Mouse (Mus musculus): ENCODE data around the gene Prdx1. TPM values are rescaled to one million over a fixed set of nuclear protein-coding genes. Genes with fewer than 3 reads are reported as not detected.
"Not testable (repeated sequence)": the region's sequence is repeated elsewhere in the genome, so short reads cannot be mapped to it uniquely, and the experiment has no call there.

The Prdx1 gene
- polyA plus RNA-seq, 1 experiment from 2014 or later = 1,268 TPM

DNA sequence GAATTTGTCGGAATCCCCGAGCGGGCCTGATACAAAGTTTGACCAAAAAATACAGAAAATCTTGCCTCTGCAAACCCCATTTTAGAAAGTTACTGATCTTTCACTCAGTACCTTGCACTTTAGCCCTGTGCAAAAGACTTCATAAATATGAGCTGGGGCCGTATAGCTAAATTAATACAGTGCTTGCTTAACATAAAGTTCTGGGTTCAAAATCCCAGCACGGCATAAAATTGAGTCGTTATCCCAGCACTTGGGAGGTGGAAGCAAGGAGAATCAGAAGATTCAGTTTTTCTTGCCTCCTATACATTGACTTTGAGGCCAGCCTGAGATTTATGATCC is 33.6 kb upstream of the Prdx1 start:
- Histone ChIP-seq H3K4me2 (ENCODE audit: low read length) (peak overlapping the region; percentile 79), H3K36me3 (ENCODE audit: control insufficient read depth, insufficient read depth, low read length) (peaks cover 26% of the 10 kb centered on the region), H3K4me1 (replicated peaks; ENCODE audit: control insufficient read depth, insufficient read depth, low read length) (peaks cover 7% of the 10 kb centered on the region), H3K27me3 (replicated peaks; ENCODE audit: control insufficient read depth, insufficient read depth, low read length) (no peaks in the 10 kb centered on the region), H3K9me3 (ENCODE audit: control insufficient read depth, low read length) (no peaks in the 10 kb centered on the region), H3K27ac (ENCODE audit: low read depth) (peak overlapping the region; percentile 92), H3K4me3 (ENCODE audit: low read depth, low read length) (peak overlapping the region; percentile 87), H3K9ac (ENCODE audit: low read length) (peak overlapping the region; percentile 94)
- no peak for DNase-seq (ENCODE audit: low spot score)
- 12% methylated on average over 6 of the region's 6 CpGs for WGBS
- ATAC-seq (replicated peaks; ENCODE audit: low FRiP score, low TSS enrichment, low read depth) = no peak

DNA sequence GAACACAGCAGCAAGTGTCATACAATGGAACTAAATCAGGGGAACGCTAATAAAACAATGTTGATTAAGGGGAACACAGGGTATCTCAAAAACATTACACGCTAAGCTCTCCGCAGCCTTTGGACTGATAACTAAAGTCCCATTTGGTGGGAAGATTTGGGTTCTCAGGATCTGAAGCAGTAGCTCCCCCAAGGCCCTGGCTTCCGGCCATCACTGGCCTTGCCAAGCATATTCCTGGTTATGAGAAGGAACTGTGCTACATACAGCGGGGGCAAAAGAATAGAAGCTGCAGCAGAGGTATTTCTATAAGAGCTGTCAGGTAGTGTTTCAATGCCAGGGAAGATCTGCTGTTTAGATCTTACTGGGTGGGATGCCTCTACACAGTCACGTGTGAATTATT is 32.1 kb upstream of the Prdx1 start:
- DNase-seq (ENCODE audit: low spot score) (no peak), ATAC-seq (replicated peaks; ENCODE audit: low FRiP score, low TSS enrichment, low read depth) (no peak)
- Histone ChIP-seq H3K4me1 (replicated peaks; ENCODE audit: control insufficient read depth, insufficient read depth, low read length) (peaks cover 7% of the 10 kb centered on the region), H3K27ac (ENCODE audit: low read depth) (no peak overlapping the region), H3K36me3 (ENCODE audit: control insufficient read depth, insufficient read depth, low read length) (0 out of 2 replicates have a peak, but pooled peaks cover 12% of the 10 kb centered on the region), H3K4me3 (ENCODE audit: low read depth, low read length) (no peak overlapping the region), H3K9me3 (ENCODE audit: control insufficient read depth, low read length) (no peaks in the 10 kb centered on the region), H3K27me3 (replicated peaks; ENCODE audit: control insufficient read depth, insufficient read depth, low read length) (no peaks in the 10 kb centered on the region), H3K4me2 (ENCODE audit: low read length) (no peak overlapping the region), H3K9ac (ENCODE audit: low read length) (no peak overlapping the region)
- WGBS = 85% methylated on average over 6 of the region's 6 CpGs

DNA sequence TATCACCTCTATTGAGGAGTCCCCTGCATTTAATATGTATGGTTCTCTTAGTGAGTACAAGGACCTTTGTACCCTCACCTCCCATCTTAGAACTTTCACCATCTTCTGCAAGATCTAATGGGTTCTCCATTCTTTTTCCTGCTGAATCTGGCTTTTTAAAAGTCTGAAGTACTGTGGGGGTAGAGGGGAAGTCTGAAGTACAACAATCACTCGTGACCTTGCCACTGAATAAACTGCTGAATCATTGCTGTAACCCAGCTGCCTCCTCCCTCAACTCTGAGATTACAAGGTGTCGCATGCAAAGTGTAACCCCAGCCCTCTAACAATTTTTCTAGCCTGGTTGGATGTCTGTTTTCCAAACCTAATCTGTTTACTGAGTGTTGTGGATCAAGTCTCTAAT is 30.2 kb upstream of the Prdx1 start:
- WGBS = 60% methylated on average over 2 of the region's 2 CpGs
- Histone ChIP-seq H3K27me3 (replicated peaks; ENCODE audit: control insufficient read depth, insufficient read depth, low read length) (no peaks in the 10 kb centered on the region), H3K9ac (ENCODE audit: low read length) (no peak overlapping the region)

DNA sequence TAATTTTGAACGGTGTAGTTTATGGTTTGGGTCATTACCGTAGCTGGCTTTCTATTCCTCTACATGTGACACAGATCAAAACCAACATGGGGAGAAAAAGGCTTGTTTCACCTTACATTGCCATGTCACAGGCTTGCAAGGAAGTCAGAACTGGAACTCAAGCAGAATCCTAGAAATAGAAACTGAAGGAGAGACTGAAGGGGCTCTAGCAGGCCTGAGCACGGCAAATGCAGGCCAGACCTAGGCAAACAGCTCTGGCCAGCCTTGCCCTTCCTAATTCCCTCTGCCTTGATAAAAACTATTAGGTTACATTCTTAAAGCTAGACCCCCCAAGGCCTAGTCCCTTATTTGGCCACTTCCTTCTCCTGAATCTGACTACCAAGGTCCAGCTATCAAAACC is 29.7 kb upstream of the Prdx1 start:
- Histone ChIP-seq H3K36me3 (ENCODE audit: control insufficient read depth, insufficient read depth, low read length) (no peaks in the 10 kb centered on the region), H3K9ac (ENCODE audit: low read length) (no peak overlapping the region), H3K4me2 (ENCODE audit: low read length) (no peak overlapping the region), H3K27me3 (replicated peaks; ENCODE audit: control insufficient read depth, insufficient read depth, low read length) (no peaks in the 10 kb centered on the region), H3K4me1 (replicated peaks; ENCODE audit: control insufficient read depth, insufficient read depth, low read length) (no peaks in the 10 kb centered on the region), H3K4me3 (ENCODE audit: low read depth, low read length) (no peak overlapping the region), H3K27ac (ENCODE audit: low read depth) (no peak overlapping the region), H3K9me3 (ENCODE audit: control insufficient read depth, low read length) (no peaks in the 10 kb centered on the region)
- 71% methylated on average over 3 of the region's 3 CpGs for WGBS
- DNase-seq (ENCODE audit: low spot score) = no peak
- ATAC-seq (replicated peaks; ENCODE audit: low FRiP score, low TSS enrichment, low read depth) = no peak

More for the DNA sequence above, 30.2 kb upstream of the Prdx1 start:
- Histone ChIP-seq H3K4me2 (ENCODE audit: low read length) (no peak overlapping the region), H3K4me1 (replicated peaks; ENCODE audit: control insufficient read depth, insufficient read depth, low read length) (peaks cover 2% of the 10 kb centered on the region), H3K9me3 (ENCODE audit: control insufficient read depth, low read length) (no peaks in the 10 kb centered on the region), H3K36me3 (ENCODE audit: control insufficient read depth, insufficient read depth, low read length) (no peaks in the 10 kb centered on the region), H3K4me3 (ENCODE audit: low read depth, low read length) (no peak overlapping the region), H3K27ac (ENCODE audit: low read depth) (no peak overlapping the region)
- DNase-seq (ENCODE audit: low spot score) (no peak), ATAC-seq (replicated peaks; ENCODE audit: low FRiP score, low TSS enrichment, low read depth) (no peak)

DNA sequence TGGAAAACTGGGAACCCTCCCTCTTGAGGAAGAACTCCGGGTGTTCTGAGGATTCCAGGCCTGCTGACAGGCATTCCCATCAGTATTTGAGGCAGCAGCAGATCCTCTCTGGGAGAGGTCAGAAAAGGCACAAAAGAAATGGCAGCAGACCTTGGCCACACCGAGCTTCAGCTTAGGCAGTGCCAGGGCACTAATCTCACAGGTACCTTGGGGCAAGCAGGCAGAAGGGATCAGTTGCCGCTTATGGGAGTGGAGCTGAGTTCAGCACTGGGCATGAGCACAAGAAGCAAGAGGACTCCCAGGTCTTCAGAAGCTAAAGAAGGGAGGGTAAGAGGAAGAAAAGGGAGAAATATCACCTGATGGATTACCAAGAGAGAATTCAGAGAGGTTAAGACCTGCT is 27.4 kb upstream of the Prdx1 start:
- H3K9me3 ChIP-seq (ENCODE audit: control insufficient read depth, low read length) = no peaks in the 10 kb centered on the region
- WGBS = 50% methylated on average over 3 of the region's 3 CpGs
- no peaks in the 10 kb centered on the region for H3K27me3 ChIP-seq (replicated peaks; ENCODE audit: control insufficient read depth, insufficient read depth, low read length)
- H3K36me3 ChIP-seq (ENCODE audit: control insufficient read depth, insufficient read depth, low read length) = no peaks in the 10 kb centered on the region
- no peaks in the 10 kb centered on the region for H3K4me1 ChIP-seq (replicated peaks; ENCODE audit: control insufficient read depth, insufficient read depth, low read length)
- H3K4me2 ChIP-seq (ENCODE audit: low read length) = no peak overlapping the region
- DNase-seq (ENCODE audit: low spot score) (no peak), ATAC-seq (replicated peaks; ENCODE audit: low FRiP score, low TSS enrichment, low read depth) (no peak)
- H3K27ac ChIP-seq (ENCODE audit: low read depth) = no peak overlapping the region
- no peak overlapping the region for H3K4me3 ChIP-seq (ENCODE audit: low read depth, low read length)
- no peak overlapping the region for H3K9ac ChIP-seq (ENCODE audit: low read length)

DNA sequence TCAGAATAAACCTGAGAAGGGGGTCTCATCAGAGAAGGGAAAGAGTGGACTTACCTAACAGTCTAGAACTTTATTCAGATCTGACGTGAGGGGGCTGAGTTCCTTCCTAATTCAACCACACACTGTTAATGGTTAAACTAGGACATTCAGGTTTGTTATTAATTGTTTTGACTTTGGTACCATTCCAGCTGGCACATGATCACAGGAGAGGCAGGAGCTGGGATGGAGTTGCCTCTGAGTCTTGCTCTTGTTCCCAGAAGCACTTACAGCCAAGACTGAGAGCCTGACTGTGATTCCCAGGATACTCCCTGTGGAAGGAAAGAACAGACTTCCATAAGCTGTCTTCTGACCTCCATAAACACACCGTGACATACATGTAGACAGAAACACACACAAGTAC is 25.9 kb upstream of the Prdx1 start:
- Histone ChIP-seq H3K9me3 (ENCODE audit: control insufficient read depth, low read length) (no peaks in the 10 kb centered on the region), H3K27ac (ENCODE audit: low read depth) (no peak overlapping the region), H3K9ac (ENCODE audit: low read length) (no peak overlapping the region), H3K27me3 (replicated peaks; ENCODE audit: control insufficient read depth, insufficient read depth, low read length) (no peaks in the 10 kb centered on the region), H3K4me2 (ENCODE audit: low read length) (no peak overlapping the region), H3K4me1 (replicated peaks; ENCODE audit: control insufficient read depth, insufficient read depth, low read length) (no peaks in the 10 kb centered on the region), H3K4me3 (ENCODE audit: low read depth, low read length) (no peak overlapping the region), H3K36me3 (ENCODE audit: control insufficient read depth, insufficient read depth, low read length) (no peaks in the 10 kb centered on the region)
- WGBS = 60% methylated on average over 2 of the region's 2 CpGs
- ATAC-seq (replicated peaks; ENCODE audit: low FRiP score, low TSS enrichment, low read depth) (no peak), DNase-seq (ENCODE audit: low spot score) (no peak)

DNA sequence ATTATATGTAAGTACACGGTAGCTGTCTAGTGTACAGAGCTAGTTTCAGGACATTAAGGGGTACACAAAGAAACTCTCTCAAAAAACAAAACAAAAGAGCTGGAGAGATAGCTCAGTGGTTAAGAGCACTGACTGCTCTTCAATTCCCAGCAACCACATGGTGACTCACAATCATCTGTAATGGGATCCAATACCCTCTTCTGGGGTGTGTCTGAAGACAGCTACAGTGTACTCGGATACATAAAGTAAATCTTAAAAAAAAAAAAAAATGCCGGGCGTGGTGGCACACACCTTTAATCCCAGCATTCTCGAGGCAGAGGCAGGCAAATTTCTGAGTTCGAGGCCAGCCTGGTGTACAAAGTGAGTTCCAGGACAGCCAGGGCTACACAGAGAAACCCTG is 25.4 kb upstream of the Prdx1 start:
- H3K4me2 ChIP-seq (ENCODE audit: low read length); ATAC-seq (replicated peaks; ENCODE audit: low FRiP score, low TSS enrichment, low read depth); H3K36me3 ChIP-seq (ENCODE audit: control insufficient read depth, insufficient read depth, low read length); DNase-seq (ENCODE audit: low spot score); H3K4me3 ChIP-seq (ENCODE audit: low read depth, low read length); H3K27me3 ChIP-seq (replicated peaks; ENCODE audit: control insufficient read depth, insufficient read depth, low read length); H3K27ac ChIP-seq (ENCODE audit: low read depth); H3K4me1 ChIP-seq (replicated peaks; ENCODE audit: control insufficient read depth, insufficient read depth, low read length); H3K9me3 ChIP-seq (ENCODE audit: control insufficient read depth, low read length); H3K9ac ChIP-seq (ENCODE audit: low read length): not testable (repeated sequence)
- WGBS = 77% methylated on average over 6 of the region's 6 CpGs

DNA sequence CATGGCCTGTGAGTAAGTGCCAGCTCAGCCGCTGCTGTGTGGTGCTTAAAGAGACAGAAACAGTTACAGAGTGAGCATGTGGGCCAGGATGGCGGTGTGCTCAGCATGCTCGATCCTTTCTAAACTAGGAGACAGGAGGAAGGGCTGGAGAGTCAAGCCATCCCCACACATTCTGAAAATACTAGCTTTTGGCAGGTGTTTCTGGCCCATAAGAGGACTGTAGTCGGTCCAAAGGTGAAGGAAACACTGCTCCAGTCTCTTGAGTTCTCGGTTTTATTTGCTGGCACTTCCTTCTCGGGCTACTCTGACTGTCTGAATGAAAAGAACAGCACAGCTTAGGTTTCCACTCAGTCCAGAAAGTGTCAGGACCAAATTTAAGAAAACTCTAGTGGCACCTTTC is 24.5 kb upstream of the Prdx1 start:
- WGBS = 67% methylated on average over 6 of the region's 6 CpGs
- H3K4me3 ChIP-seq (ENCODE audit: low read depth, low read length) = no peak overlapping the region
- no peak overlapping the region for H3K27ac ChIP-seq (ENCODE audit: low read depth)
- ATAC-seq (replicated peaks; ENCODE audit: low FRiP score, low TSS enrichment, low read depth) = no peak
- H3K4me2 ChIP-seq (ENCODE audit: low read length) = no peak overlapping the region
- DNase-seq (ENCODE audit: low spot score) = no peak
- no peaks in the 10 kb centered on the region for H3K9me3 ChIP-seq (ENCODE audit: control insufficient read depth, low read length)
- no peaks in the 10 kb centered on the region for H3K27me3 ChIP-seq (replicated peaks; ENCODE audit: control insufficient read depth, insufficient read depth, low read length)
- no peak overlapping the region for H3K9ac ChIP-seq (ENCODE audit: low read length)
- H3K36me3 ChIP-seq (ENCODE audit: control insufficient read depth, insufficient read depth, low read length) = no peaks in the 10 kb centered on the region
- H3K4me1 ChIP-seq (replicated peaks; ENCODE audit: control insufficient read depth, insufficient read depth, low read length) = no peaks in the 10 kb centered on the region

DNA sequence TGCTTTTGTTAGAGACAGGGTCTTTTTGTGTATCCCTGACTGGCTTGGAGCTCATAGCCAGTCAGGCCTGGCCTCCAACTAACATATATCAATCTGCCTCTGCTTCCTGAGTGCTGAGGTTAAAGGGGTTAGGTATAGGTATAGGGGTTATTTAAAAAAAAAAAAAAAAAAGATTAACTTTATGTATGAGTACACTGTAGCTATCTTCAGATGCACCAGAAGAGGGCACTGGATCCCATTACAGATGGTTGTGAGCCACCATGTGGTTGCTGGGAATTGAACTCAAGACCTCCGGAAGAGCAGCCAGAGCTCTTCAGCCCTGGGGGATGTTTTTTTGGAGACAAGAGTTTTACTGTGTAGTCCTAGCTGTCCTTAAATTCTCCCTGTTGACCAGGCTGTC is 23.3 kb upstream of the Prdx1 start:
- Histone ChIP-seq H3K4me3 (ENCODE audit: low read depth, low read length) (no peak overlapping the region), H3K9ac (ENCODE audit: low read length) (no peak overlapping the region), H3K9me3 (ENCODE audit: control insufficient read depth, low read length) (no peaks in the 10 kb centered on the region), H3K4me1 (replicated peaks; ENCODE audit: control insufficient read depth, insufficient read depth, low read length) (no peaks in the 10 kb centered on the region), H3K27me3 (replicated peaks; ENCODE audit: control insufficient read depth, insufficient read depth, low read length) (no peaks in the 10 kb centered on the region), H3K27ac (ENCODE audit: low read depth) (no peak overlapping the region), H3K36me3 (ENCODE audit: control insufficient read depth, insufficient read depth, low read length) (no peaks in the 10 kb centered on the region), H3K4me2 (ENCODE audit: low read length) (no peak overlapping the region)
- WGBS = 92% methylated on average over 1 of the region's 1 CpGs
- ATAC-seq (replicated peaks; ENCODE audit: low FRiP score, low TSS enrichment, low read depth) (no peak), DNase-seq (ENCODE audit: low spot score) (no peak)

Measured in intestine, embryonic 14.5 days (tissue).